In genomic region chr14:79537463-79537862, GRCm38 (mm10) we compare ENCODE assay signal across 9 mouse cellular contexts.
DNase-seq lines count a peak whose midpoint lies in the region.
"Had no signal": no experiment of that assay in that cellular context is flagged by ENCODE, and none has a peak within 500 bp of the region (broad histone marks: within the 10 kb centered on the region; RNA-seq: fewer than 3 reads in every experiment).

No protein-coding gene starts in this region.

- DNase-seq in CD4-positive helper T cell, adult 2 months (ENCODE audit: low read depth, low spot score): peak; percentile 92
- DNase-seq in CD8-positive naive resting alpha-beta T cell, adult 2 months (ENCODE audit: low read depth in 2 of 2, low spot score in 2 of 2): peak; percentile 84
- peak; percentile 92 for DNase-seq in induced T-regulatory cell, adult 2 months (ENCODE audit: low read depth)
- peak; percentile 93 for DNase-seq in naive thymus-derived CD4-positive, alpha-beta T cell, adult 2 months (ENCODE audit: low read depth)
- DNase-seq in cerebellum, adult 9-10 months: no peak
- no peak for DNase-seq in retina, embryonic 14.5 days (ENCODE audit: low spot score)
- no peak for DNase-seq in kidney, adult 8-10 months
- no peak for DNase-seq in cerebellum, adult 18-20 months
- DNase-seq: embryo, embryonic 11 days had no signal

Comparison
In these comparisons a context has a peak if more than half of its experiments do, and no peak if none do; other contexts are left out.
1. DNase-seq: peak in CD4-positive helper T cell, adult 2 months (single experiment), CD8-positive naive resting alpha-beta T cell, adult 2 months (2 of 2), induced T-regulatory cell, adult 2 months (single experiment) and naive thymus-derived CD4-positive, alpha-beta T cell, adult 2 months (single experiment); none in cerebellum, adult 9-10 months (single experiment), retina, embryonic 14.5 days (single experiment), kidney, adult 8-10 months (0 of 2) and cerebellum, adult 18-20 months (0 of 2).